Mouse (Mus musculus): ENCODE data around the gene Tnnt3. TPM values are rescaled to one million over a fixed set of nuclear protein-coding genes. Genes with fewer than 3 reads are reported as not detected.

The Tnnt3 gene
- polyA plus RNA-seq (2012; rRNA removed) = 74.3 and 79.9 TPM in 2 replicates

GRCm38 (mm10) chr7:142498575-142498974, at the start of gene Tnnt3:
Gene Tnnt3 (plus strand): TSS chr7:142498836.
- DNase-seq (ENCODE audit: low spot score) = no peak

DNA sequence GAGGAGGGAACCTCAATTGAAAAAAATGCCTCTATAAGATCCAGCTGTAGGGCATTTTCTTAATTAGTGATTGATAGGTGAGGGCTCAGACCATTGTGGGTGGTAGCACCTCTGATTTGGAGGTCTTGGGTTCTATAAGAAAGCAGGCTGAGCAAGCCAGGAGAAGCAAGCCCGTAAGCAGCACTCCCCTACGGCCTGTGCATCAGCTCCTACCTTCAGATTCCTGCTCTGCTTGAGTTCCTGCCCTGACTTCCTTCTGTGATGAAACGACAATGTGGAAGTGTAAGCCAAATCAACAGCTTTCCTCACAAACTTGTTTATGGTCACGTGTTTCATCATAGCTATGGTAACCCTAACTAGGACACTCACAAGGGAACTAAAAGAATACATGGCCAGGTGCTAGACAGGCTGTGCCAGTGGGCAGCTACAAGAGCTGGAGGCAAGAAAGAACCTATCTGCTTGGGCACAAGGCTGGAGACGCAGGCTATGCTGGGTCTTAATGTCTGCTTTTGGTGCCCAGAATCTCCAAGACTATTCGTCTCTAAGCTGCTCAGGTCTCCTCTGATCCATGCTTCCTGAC, 49.5 kb upstream of the Tnnt3 start:
- DNase-seq (ENCODE audit: low spot score) = no peak

GRCm38 (mm10) chr7:142454706-142455105, 43.9 kb upstream of the Tnnt3 start:
- no peak for DNase-seq (ENCODE audit: low spot score)

- DNase-seq (ENCODE audit: low spot score) = no peak
These were observed 43.4 kb upstream of the Tnnt3 start for GRCm38 (mm10) chr7:142455251-142455650.

- no peak for DNase-seq (ENCODE audit: low spot score)
These were observed 41.8 kb upstream of the Tnnt3 start for GRCm38 (mm10) chr7:142456806-142457205.

- no peak for DNase-seq (ENCODE audit: low spot score)
These were observed 41.3 kb upstream of the Tnnt3 start for GRCm38 (mm10) chr7:142457227-142457811.

- DNase-seq (ENCODE audit: low spot score) = no peak
These were observed 40.6 kb upstream of the Tnnt3 start for GRCm38 (mm10) chr7:142458026-142458425.

- no peak for DNase-seq (ENCODE audit: low spot score)
These were observed 39.8 kb upstream of the Tnnt3 start for GRCm38 (mm10) chr7:142458676-142459298.

DNA sequence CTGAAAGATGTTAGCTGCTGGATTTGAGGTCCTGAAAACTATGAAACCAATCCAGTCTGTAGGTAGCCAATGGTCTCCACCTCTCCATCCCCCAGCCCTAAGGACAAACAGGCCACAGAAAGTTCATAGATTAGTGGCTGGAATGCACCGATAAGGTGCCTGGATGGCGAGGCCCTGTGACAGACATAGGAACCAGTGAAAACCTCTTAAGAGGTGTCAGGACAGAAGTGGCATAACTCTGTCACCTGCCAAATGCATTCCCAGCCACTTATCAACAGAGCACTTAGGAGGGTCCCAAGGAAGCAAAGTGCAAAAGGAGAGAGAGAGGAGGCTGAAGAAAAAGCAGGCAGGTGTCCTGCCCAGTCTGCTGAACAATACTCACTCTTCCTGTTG, 39.3 kb upstream of the Tnnt3 start:
- no peak for DNase-seq (ENCODE audit: low spot score)

DNA sequence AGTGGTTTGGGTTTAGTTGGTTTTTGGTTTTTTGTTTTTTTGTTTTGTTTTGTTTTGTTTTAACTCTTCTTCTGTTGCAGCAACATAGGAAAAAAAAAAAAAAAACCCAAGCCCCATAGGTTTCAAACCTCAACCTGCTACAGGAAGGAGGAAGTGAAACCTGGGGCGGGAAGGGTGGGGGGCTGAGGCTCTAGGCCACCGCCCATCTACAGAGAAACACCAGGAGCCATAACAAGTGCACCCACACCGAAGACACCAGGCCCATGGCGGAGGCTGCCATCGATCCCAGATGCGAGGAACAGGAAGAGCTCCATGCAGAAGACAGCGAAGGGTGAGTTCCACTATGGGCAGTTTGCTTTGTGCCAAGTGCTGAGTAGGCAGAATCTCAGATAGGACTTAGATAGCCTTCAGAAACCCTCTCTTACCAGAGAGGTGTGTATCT, 38.0 kb upstream of the Tnnt3 start, which contains the start of gene Lsp1:
Gene Lsp1, plus strand, starts transcription at position 174 of the 442 bp plus-strand sequence.
- DNase-seq (ENCODE audit: low spot score) = no peak

GRCm38 (mm10) chr7:142461446-142461845, 37.2 kb upstream of the Tnnt3 start:
- DNase-seq (ENCODE audit: low spot score) = no peak

GRCm38 (mm10) chr7:142462190-142462589, 36.4 kb upstream of the Tnnt3 start:
- DNase-seq (ENCODE audit: low spot score) = peak; percentile 20

DNA sequence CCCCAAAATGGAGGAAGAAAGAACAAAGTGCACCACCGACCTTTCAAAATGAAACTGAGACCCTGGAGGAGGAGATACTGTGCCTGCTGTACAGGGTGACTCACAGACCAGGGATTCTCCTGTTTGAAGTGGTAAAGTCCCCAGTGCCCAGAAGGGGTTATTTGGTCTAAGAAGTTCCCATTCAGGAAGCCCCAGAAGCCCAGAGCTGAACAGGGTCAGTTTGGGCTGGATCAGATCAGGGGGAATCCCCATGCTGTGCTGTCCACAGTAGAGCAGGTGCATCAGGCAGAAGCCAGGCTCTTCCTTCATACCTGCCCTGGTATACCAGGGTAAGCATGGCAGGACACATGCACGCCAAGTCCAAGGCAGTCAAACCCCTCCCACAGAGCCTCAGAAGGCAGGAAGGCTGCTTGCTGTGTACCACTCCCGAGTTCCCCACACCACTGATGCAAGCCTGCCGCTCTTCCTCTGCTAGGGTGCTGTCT, 36.0 kb upstream of the Tnnt3 start:
- DNase-seq (ENCODE audit: low spot score) = peak; percentile 21

GRCm38 (mm10) chr7:142470171-142470691, 28.4 kb upstream of the Tnnt3 start:
- peak; percentile 21 for DNase-seq (ENCODE audit: low spot score)

- peak; percentile 29 for DNase-seq (ENCODE audit: low spot score)
These were observed 27.7 kb upstream of the Tnnt3 start for GRCm38 (mm10) chr7:142470808-142471413.

DNA sequence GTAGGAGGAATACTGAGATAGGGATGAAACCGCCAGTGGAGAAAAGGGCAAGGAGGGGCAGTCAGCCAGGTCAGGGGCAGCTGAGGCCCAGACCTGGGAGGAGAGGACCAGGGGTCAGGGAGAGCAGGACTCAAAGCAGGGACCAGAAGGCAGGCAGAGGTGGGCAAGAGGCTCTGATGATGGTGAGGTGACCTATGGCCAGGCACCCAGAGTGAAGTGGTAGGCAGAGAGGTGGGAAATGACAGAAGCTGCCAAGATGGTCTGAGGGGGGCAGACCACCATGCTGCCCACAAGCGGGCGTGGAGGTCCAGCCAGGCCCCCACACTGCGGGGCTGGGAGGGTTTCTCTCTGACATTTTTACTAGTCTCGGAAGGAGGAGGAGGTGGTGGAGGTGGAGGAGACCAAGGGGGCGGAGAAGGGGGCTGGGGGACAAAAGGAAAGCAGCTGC, 27.2 kb upstream of the Tnnt3 start:
- DNase-seq (ENCODE audit: low spot score) = peak; percentile 24

GRCm38 (mm10) chr7:142471884-142472570, 26.6 kb upstream of the Tnnt3 start:
- peak; percentile 32 for DNase-seq (ENCODE audit: low spot score)

GRCm38 (mm10) chr7:142472936-142473335, 25.7 kb upstream of the Tnnt3 start:
- DNase-seq (ENCODE audit: low spot score) = peak; percentile 17

DNA sequence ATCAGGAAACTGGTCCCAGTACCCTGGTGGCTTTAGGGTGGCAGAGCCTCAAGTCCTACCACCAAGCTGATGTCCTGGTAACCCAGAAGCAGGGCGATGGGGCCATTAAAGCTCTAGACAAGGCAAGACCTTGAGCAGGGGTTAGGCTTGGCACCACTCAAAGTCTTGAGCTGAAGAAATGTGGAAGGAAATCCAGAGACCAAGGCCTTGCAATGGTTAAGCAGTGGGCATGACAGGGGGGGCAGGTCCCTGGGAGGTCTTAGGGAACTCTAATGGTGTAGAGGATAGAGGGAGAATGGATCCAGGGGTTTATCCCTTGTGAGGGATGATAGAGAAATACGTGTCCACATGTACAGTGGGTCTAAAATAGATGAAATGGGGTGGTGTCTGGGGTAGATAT, 25.2 kb upstream of the Tnnt3 start:
- DNase-seq (ENCODE audit: low spot score) = no peak

- DNase-seq (ENCODE audit: low spot score) = peak; percentile 57
These were observed 23.8 kb upstream of the Tnnt3 start for GRCm38 (mm10) chr7:142474799-142475198.

DNA sequence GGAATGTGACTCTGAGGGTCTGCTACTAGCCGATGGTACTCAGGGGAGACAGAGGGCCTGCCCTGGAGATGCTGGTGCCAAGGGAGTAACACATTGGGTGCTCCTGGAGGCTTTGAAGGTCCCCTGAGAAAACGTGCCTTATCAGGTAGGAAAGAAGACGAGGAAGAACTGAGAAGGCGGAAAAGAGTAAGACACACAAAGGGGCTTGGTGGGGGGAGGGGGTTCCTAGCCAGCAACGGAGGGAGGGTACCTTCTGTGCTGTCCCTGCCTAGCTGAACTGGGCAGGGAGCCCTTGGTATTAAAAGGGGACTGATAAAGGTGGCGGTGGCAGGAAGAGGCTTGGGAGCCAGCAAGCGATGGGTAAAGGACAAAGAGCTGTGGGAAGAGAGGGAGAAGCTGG, 23.0 kb upstream of the Tnnt3 start:
- DNase-seq (ENCODE audit: low spot score) = peak; percentile 19

DNA sequence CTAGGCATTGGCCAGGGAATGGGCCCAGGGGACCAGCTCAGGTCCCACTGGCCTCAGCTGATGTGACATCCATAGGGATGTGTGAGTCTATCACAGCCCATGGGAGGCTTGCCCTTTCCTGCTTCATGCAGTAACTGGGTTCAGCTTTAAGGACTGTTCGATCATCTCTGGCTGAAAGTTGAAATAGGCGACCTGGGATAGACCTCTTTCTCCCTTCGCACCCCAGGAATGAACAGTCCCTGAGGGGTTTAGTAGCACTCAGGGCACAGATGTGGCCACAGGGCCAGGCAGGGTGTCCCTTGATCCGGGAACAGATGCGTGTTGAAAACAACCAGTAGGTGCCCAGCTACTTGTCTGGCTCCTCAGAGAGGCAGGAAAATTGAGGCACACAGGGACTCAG, 22.4 kb upstream of the Tnnt3 start:
- DNase-seq (ENCODE audit: low spot score) = peak; percentile 20
